Mouse (Mus musculus) spleen, adult 2 months (tissue): ENCODE results near the gene Tpcn2. TPM values are rescaled to one million over a fixed set of nuclear protein-coding genes. Genes with fewer than 3 reads are reported as not detected.

Experiments
- DNase-seq, 2 experiments: peaks; one replicate each; pipeline versions ENCODE4 v3.0.0 to v3.0.0-alpha.2; 2012 to 2021; ENCODE audit warnings: low spot score in 2 of 2, low read depth in 1 of 2
- H3K27ac ChIP-seq: fragments of 200-500 bp; 2 replicates; pipeline ENCODE4 v1.5.1; 2012; ENCODE audit warnings: low read length, inconsistent platforms; ENCODE audit not compliant: insufficient read depth
- H3K27me3 ChIP-seq: fragments of 200-500 bp; 2 replicates; pipeline ENCODE4 v1.6.1; 2012; ENCODE audit warnings: mild to moderate bottlenecking, moderate library complexity, low read length, inconsistent platforms; ENCODE audit not compliant: control insufficient read depth, insufficient read depth
- H3K36me3 ChIP-seq: fragments of 200-500 bp; 2 replicates; pipeline ENCODE4 v1.6.1; 2012; ENCODE audit warnings: mild to moderate bottlenecking, low read length, inconsistent platforms; ENCODE audit not compliant: control insufficient read depth, insufficient read depth
- H3K4me1 ChIP-seq: fragments of 200-500 bp; 2 replicates; pipeline ENCODE4 v1.6.1; 2011; ENCODE audit warnings: inconsistent platforms; ENCODE audit not compliant: control insufficient read depth, insufficient read depth, insufficient read length
- H3K4me3 ChIP-seq: fragments of 200-500 bp; 2 replicates; pipeline ENCODE4 v1.5.1; 2011; ENCODE audit warnings: mild to moderate bottlenecking, inconsistent platforms; ENCODE audit not compliant: insufficient read depth, insufficient read length; ENCODE audit errors: extremely low read depth
- CTCF ChIP-seq: fragments of 200-500 bp; IDR thresholded peaks from 2 replicates; pipeline ENCODE4 v1.5.1; 2011; ENCODE audit warnings: mild to moderate bottlenecking, inconsistent platforms; ENCODE audit not compliant: insufficient read depth, insufficient read length, insufficient replicate concordance; ENCODE audit errors: extremely low read depth
- POLR2A ChIP-seq: fragments of 200-500 bp; IDR thresholded peaks from 2 replicates; pipeline ENCODE4 v1.6.1; 2011; ENCODE audit warnings: low read depth, low read length, inconsistent platforms
- WGBS: fragments of 180-500 bp; shearing (Covaris S2); methylation state at CpG from one replicate; pipeline ENCODE4 v1.1.7; 2018; 5-methylcytosine and 5-hydroxymethylcytosine counted together
- polyA plus RNA-seq: library from polyadenylated mRNA; depleted of rRNA; stranded (reverse); fragments of >200 nt; gene quantifications from 2 replicates; pipeline ENCODE4 v1.2.3, GENCODE M21; 2012

The Tpcn2 gene
- polyA plus RNA-seq, 1 experiment, result 31.3 TPM

- Histone ChIP-seq H3K4me3 (no peak overlapping the region), H3K36me3 (no peaks in the 10 kb centered on the region), H3K27me3 (no peaks in the 10 kb centered on the region), H3K27ac (no peak overlapping the region), H3K4me1 (no peaks in the 10 kb centered on the region)
- DNase-seq, result no peak
- 75% methylated on average over 7 of the region's 7 CpGs for WGBS
- TF ChIP-seq POLR2A (no peak), CTCF (no peak)
Measured at GRCm38 (mm10) chr7:145299562-145300320, 15.9 kb upstream of the Tpcn2 start.

- DNase-seq, result no peak
- no peak overlapping the region for H3K4me3 ChIP-seq
- TF ChIP-seq CTCF (no peak), POLR2A (no peak)
- 71% methylated on average over 3 of the region's 3 CpGs for WGBS
- no peaks in the 10 kb centered on the region for H3K36me3 ChIP-seq
- no peak overlapping the region for H3K27ac ChIP-seq
- H3K4me1 ChIP-seq, result no peaks in the 10 kb centered on the region
- no peaks in the 10 kb centered on the region for H3K27me3 ChIP-seq
Measured at GRCm38 (mm10) chr7:145298666-145299490, 15.1 kb upstream of the Tpcn2 start.

DNA sequence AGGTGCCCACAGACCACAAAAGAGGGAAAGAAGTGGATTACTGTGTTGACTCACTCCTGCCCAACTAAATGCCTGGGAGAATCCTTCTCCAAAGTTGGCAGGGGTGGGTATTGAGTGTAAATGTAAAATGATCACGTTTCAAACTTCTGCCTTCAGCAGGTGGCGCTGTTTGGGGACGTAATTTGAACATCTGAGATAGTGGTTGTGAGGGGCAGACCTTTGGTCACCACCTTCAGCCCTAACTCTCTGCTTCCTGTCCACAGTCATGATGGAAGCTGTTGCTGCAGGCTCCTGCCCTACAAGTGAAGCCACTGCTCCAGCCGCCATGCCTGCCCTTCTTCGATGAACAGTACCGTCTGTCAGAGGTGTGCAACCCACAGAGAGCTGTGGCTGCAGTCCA is 10.0 kb upstream of the Tpcn2 start:
- TF ChIP-seq CTCF (no peak), POLR2A (no peak)
- H3K27me3 ChIP-seq, result no peaks in the 10 kb centered on the region

GRCm38 (mm10) chr7:145292726-145293125 is 8.9 kb upstream of the Tpcn2 start:
- 81% methylated on average over 2 of the region's 2 CpGs for WGBS
- TF ChIP-seq POLR2A, result no peak
- TF ChIP-seq CTCF, result no peak
- no peaks in the 10 kb centered on the region for H3K27me3 ChIP-seq

More for the DNA sequence above, 10.0 kb upstream of the Tpcn2 start:
- H3K27ac ChIP-seq, result no peak overlapping the region
- DNase-seq, result no peak
- H3K4me3 ChIP-seq, result no peak overlapping the region
- no peaks in the 10 kb centered on the region for H3K36me3 ChIP-seq
- 40% methylated on average over 6 of the region's 6 CpGs for WGBS
- H3K4me1 ChIP-seq, result no peaks in the 10 kb centered on the region

DNA sequence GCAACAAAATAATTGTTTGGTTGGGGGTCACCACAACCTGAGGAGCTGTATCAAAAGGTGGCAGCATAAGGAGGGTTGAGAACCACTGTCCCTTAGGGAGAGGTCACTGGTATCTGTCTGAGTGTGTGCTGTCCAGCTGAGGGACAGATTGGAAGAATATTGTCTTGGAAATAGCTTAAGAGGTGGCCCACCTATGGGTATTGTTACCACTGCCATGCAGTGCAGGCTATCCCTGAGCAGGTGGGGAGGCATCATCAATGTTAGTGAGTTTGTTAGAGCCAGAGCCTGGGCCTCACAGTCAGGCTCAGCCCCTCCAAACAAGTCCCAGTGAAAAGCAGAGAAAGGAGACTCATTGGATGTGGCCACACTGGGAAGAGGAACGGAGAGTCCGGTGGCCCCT is 8.0 kb upstream of the Tpcn2 start:
- Histone ChIP-seq H3K36me3 (no peaks in the 10 kb centered on the region), H3K27ac (no peak overlapping the region), H3K4me3 (no peak overlapping the region), H3K4me1 (no peaks in the 10 kb centered on the region), H3K27me3 (no peaks in the 10 kb centered on the region)
- 88% methylated on average over 2 of the region's 2 CpGs for WGBS
- DNase-seq, result no peak
- no peak for TF ChIP-seq CTCF

More at GRCm38 (mm10) chr7:145292726-145293125, 8.9 kb upstream of the Tpcn2 start:
- no peak for DNase-seq
- Histone ChIP-seq H3K4me3 (no peak overlapping the region), H3K36me3 (no peaks in the 10 kb centered on the region), H3K4me1 (no peaks in the 10 kb centered on the region), H3K27ac (no peak overlapping the region)

GRCm38 (mm10) chr7:145289302-145289701 is 5.5 kb upstream of the Tpcn2 start:
- H3K27me3 ChIP-seq, result no peaks in the 10 kb centered on the region
- H3K4me3 ChIP-seq, result no peak overlapping the region
- H3K36me3 ChIP-seq, result no peaks in the 10 kb centered on the region
- H3K4me1 ChIP-seq, result no peaks in the 10 kb centered on the region
- TF ChIP-seq POLR2A (no peak), CTCF (no peak)
- no peak overlapping the region for H3K27ac ChIP-seq
- DNase-seq, result no peak
- WGBS, result 49% methylated on average over 5 of the region's 5 CpGs
